Mouse (Mus musculus) neutrophil, adult 5-6 weeks (primary cell): ENCODE data around the gene Crls1. TPM values are rescaled to one million over a fixed set of nuclear protein-coding genes. Genes with fewer than 3 reads are reported as not detected.

ENCODE experiments used
- ATAC-seq: fragments of 151-379, 151-347 bp; 2 replicates; pipeline ENCODE4 v1.8.0; 2017; ENCODE audit warnings: mild to moderate bottlenecking, moderate TSS enrichment; ENCODE audit not compliant: insufficient number of reproducible peaks, poor library complexity, low FRiP score, severe bottlenecking; ENCODE audit errors: extremely low read depth
- total RNA-seq: library from RNA; stranded (forward); fragments of 200-1000 nt; gene quantifications from 2 replicates; pipeline ENCODE4 v1.2.3, GENCODE M21; 2017

The Crls1 gene
- total RNA-seq, 1 experiment from 2014 or later = 6.4 TPM

DNA sequence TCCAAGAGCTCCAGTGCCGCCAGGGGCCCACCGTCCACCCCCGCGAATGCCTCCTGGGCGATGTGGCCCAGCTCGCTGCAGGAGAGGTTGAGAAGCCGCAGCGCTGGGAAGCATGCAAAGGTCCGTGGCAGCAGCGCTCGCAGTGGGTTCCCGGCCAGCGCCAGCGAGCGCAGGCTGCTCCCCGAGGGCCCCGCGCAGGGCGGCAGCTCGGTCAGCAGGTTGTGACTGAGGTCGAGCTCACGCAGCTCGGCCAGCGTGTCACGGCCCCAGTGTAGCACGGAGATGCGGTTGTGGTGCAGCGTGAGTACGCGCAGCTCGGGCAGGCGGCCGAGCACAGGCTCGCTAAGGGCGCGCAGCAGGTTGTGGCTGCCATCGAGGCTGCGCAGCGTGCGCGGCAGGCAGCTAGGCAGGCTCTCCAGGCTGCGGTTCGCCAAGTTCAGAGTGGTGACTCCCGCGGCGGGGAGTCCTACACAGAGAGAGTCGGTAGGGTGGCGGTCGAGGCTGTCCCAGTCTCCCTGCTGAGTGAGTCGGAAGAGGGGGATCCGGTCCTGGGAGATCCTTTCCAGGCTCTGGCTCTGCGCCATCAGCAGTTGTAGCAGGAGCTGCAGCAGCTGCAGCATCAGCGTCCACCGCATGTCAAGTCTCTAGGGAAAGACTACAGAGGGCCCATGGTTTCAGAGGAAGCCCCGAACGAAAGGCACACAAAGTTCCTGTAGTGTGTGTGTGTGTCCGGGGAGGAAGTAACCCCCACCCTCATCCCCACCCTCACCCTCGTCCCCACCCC, 33.0 kb downstream of the Crls1 start:
- ATAC-seq = peak; percentile 21; the same call in 1 of the 2 replicates

DNA sequence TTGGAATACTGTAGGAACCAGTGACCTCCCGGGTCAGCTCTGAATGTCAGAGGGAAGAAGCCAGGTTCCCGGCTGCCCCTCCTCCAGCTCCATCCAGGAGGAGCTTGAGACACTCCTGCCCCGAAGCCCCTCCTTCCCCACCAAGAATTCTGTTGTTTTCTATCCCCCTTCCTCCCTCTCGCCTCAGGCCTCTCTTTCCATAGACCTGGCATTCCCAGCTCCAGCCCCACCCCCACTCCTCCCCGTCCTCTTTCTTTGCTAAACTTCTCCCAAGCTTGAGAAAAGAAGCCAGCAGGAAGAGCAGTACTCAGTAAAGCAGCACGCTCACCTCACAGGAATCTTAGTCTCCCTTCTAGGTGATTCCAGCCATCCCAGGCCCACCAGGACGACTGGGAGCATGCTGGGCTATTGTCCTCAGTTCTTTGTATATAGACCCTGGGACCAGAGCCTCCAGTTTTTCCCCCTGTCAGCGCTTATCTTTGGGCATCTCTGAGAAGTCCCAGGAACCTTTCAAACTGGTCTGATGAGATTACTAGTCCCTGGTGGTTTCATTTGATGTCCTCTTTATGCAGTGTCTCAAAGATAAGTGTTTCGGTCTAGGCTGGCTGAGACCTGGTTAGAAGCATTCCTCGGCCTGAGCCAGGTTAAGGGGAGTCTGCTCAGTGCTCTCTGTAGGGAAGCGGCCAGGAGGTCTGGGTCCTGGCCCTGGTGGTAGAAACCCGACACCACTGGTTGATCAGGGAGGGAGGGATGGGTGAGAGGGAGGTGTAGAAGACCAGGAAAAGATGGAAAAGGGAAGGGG, 34.6 kb downstream of the Crls1 start, which contains the start of gene Lrrn4:
TSS of gene Lrrn4 (minus strand) at position 48 of the 802 bp plus-strand sequence.
- ATAC-seq = no peak

DNA sequence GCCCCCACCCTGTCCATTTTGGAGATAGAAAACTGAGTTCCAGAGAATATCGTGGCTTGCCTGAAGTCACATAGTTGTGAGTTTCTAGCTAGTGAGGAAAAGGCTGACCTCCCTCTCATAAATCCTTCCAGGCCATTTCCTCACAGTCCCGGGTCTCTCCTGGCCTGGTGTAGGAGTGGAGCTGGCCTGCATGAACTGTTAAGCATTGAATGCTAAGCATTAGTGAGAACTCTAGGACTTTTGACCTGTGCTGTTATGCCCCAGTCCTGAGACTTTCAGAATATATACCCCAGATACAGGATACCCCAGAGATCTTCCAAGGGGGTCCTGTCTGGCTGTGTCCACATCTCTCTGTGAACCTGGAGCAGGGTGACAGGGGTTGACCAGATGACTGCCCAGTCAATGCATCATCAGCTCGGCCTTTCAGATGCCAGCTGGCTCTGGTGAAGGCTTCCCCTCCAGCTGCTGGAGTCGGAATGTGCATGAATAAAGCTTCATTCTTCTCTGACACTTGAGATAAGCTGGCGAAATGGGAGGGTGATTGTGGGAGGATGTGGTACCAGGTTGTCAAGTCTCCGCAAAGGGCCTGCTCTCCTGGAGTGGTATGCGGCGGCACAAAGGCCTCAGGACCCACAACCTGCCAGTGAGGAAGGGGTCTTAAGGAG, 38.0 kb downstream of the Crls1 start:
- no peak for ATAC-seq

GRCm38 (mm10) chr2:132885312-132885711, 38.8 kb downstream of the Crls1 start:
- no peak for ATAC-seq

- no peak for ATAC-seq
Observed at GRCm38 (mm10) chr2:132893826-132894225, 47.4 kb downstream of the Crls1 start.

- no peak for ATAC-seq
Observed at GRCm38 (mm10) chr2:132898211-132898610, 51.7 kb downstream of the Crls1 start.

GRCm38 (mm10) chr2:132900596-132900995, 54.1 kb downstream of the Crls1 start:
- ATAC-seq = no peak

GRCm38 (mm10) chr2:132901636-132902035, 55.2 kb downstream of the Crls1 start:
- no peak for ATAC-seq

GRCm38 (mm10) chr2:132902056-132902455, 55.6 kb downstream of the Crls1 start:
- ATAC-seq = no peak

GRCm38 (mm10) chr2:132903498-132903897, 57.0 kb downstream of the Crls1 start:
- peak; percentile 39; the same call in 1 of the 2 replicates for ATAC-seq

DNA sequence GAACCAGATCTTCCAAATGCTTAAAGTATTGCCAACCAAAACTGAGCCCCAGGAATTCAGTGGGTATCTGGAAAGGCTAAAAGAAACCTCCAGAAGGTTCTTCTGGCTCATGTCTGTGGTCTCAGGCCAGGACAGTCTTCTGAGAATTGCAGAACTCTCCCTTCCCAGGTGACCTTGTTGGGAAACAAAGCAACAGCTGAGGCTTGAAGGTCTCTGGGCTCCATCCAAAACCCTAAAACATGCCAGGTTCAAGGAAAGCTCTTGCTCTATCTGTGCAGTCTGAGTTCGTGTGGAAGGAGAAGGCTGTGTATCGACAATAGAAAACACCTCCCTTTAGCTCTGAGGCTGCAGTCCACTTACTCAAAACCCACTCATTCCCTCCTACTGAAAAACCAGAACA, 58.5 kb downstream of the Crls1 start:
- ATAC-seq = no peak

DNA sequence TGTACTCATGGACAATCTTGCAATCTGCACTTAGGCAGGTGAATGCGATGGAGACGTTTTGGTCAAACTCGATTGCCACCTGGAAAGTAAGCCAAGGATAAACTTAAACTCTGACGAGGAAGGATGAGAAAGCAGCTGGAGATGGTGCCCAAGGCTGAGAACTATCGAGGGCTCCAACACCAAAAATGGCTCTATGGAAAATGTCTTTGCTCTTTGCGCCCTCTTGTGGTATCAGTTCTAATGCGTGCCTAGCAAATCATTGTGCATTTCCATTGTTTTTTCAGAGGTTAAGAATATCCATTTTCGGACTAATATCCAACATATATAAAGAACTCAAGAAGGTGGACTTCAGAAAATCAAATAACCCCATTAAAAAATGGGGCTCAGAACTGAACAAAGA, 60.3 kb downstream of the Crls1 start:
- ATAC-seq = no peak

GRCm38 (mm10) chr2:132914785-132915184, 68.3 kb downstream of the Crls1 start:
- no peak for ATAC-seq

Other genes starting within 250 kb of the Crls1 start
- gene Shld1, start 159.7 kb upstream of the Crls1 start, total RNA-seq = 8.8 and 14.6 TPM in 2 replicates
- not detected in 2 replicates for gene Chgb, start 65.4 kb upstream of the Crls1 start, total RNA-seq
- 28.0 and 32.9 TPM in 2 replicates for gene Trmt6, start 30.6 kb upstream of the Crls1 start, total RNA-seq
- gene Mcm8, start 30.5 kb upstream of the Crls1 start, total RNA-seq = 2.9 and 3.0 TPM in 2 replicates
- 0.23 TPM in 1 of 2 replicates, not detected in the other for gene Lrrn4, start 34.2 kb downstream of the Crls1 start, total RNA-seq
- gene Fermt1, start 99.2 kb downstream of the Crls1 start, total RNA-seq = not detected in 2 replicates